In the genomic region with DNA sequence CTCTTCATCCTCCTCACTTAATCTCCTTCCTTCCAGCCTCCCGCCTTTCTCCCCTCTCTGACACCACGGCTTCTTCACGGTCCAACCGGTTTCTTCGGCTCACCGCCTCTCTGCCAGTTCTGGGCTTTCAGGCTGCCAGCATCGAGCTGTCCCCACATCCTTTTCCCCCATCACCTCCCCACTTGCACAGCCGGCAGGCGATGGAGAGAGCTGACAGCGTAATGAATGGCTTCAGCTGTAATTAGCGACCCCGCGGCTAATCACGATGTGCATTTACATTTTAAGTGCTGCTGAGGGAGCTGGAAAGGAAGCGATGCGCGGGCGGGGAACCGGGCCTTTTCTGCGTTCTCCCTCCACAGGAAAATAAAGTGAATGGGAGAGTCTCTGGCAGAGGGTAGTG, we compare ENCODE assay signal across 8 mouse cellular contexts. TPM values are rescaled to one million over a fixed set of nuclear protein-coding genes. Genes with fewer than 3 reads are reported as not detected.
DNase-seq lines count a peak whose midpoint lies in the region; ATAC-seq and TF ChIP-seq lines count a peak whose summit lies in the region.

No protein-coding gene starts in this region.

- no peaks in the 10 kb centered on the region for H3K36me3 ChIP-seq in embryonic facial prominence, embryonic 12.5 days
- H3K36me3 ChIP-seq in hindbrain, postnatal 0 days (ENCODE audit: insufficient read depth, low read length) = no peaks in the 10 kb centered on the region

- H3K4me2 ChIP-seq in embryonic facial prominence, embryonic 12.5 days (replicated peaks) = peak overlapping the region; percentile 27
- H3K4me2 ChIP-seq in hindbrain, postnatal 0 days (ENCODE audit: low read depth, low read length) = peak overlapping the region; percentile 86

- peaks cover 78% of the 10 kb centered on the region for H3K27me3 ChIP-seq in embryonic facial prominence, embryonic 12.5 days
- H3K27me3 ChIP-seq in hindbrain, postnatal 0 days (ENCODE audit: insufficient read depth, low read length) = peaks cover 9% of the 10 kb centered on the region

- peaks cover 28% of the 10 kb centered on the region for H3K4me1 ChIP-seq in embryonic facial prominence, embryonic 12.5 days
- H3K4me1 ChIP-seq in hindbrain, postnatal 0 days (ENCODE audit: insufficient read depth, low read length) = peaks cover 29% of the 10 kb centered on the region

- under 1% methylated on average over 20 of the region's 20 CpGs for whole genome bisulfite sequencing in embryonic facial prominence, embryonic 12.5 days
- 2% methylated on average over 20 of the region's 20 CpGs for WGBS in hindbrain, postnatal 0 days

- ATAC-seq in embryonic facial prominence, embryonic 12.5 days (ENCODE audit: insufficient number of reproducible peaks, insufficient read depth, low FRiP score, low TSS enrichment) = no peak
- ATAC-seq in hindbrain, postnatal 0 days = no peak

- H3K9ac ChIP-seq in embryonic facial prominence, embryonic 12.5 days = no peak overlapping the region
- H3K9ac ChIP-seq in hindbrain, postnatal 0 days (replicated peaks; ENCODE audit: low read length) = peak overlapping the region; percentile 35; the same call in 1 of the 2 replicates

- peak in 1 of 2 experiments; percentile 36 for DNase-seq in layer of hippocampus, adult 2 months (ENCODE audit: low spot score in 2 of 2)
- DNase-seq in layer of hippocampus, adult 11-12 months (ENCODE audit: low spot score) = no peak
- peak; percentile 82 for DNase-seq in hindbrain, postnatal 0 days (ENCODE audit: low spot score)
- peak; percentile 45 for DNase-seq in retina, embryonic 14.5 days (ENCODE audit: low spot score)
- DNase-seq in lung, adult 18-20 months = no peak
- no peak for DNase-seq in testis, postnatal 14 days (ENCODE audit: low spot score)
- DNase-seq in liver = no peak

- H3K4me3 ChIP-seq in layer of hippocampus, adult 2 months = peak overlapping the region; percentile 30
- H3K4me3 ChIP-seq in embryonic facial prominence, embryonic 12.5 days = peak overlapping the region; percentile 13; the same call in 1 of the 2 replicates
- peak overlapping the region; percentile 18 for H3K4me3 ChIP-seq in hindbrain, postnatal 0 days (ENCODE audit: low read length)

- no peaks in the 10 kb centered on the region for H3K9me3 ChIP-seq in embryonic facial prominence, embryonic 12.5 days
- H3K9me3 ChIP-seq in hindbrain, postnatal 0 days (ENCODE audit: low read length) = no peaks in the 10 kb centered on the region

- no peak for TF ChIP-seq CTCF in layer of hippocampus, adult 2 months (conservative IDR thresholded peaks at IDR 0.05)
- no peak for TF ChIP-seq CTCF in hindbrain, postnatal 0 days (IDR thresholded peaks at IDR 0.05; ENCODE audit: low read depth)

- H3K27ac ChIP-seq in layer of hippocampus, adult 2 months = peak overlapping the region; percentile 51; the same call in 1 of the 2 replicates
- no peak overlapping the region for H3K27ac ChIP-seq in embryonic facial prominence, embryonic 12.5 days
- H3K27ac ChIP-seq in hindbrain, postnatal 0 days = peak overlapping the region; percentile 41; the same call in 1 of the 2 replicates

RNA-seq across cellular contexts. Expression of a gene that starts 2.0 kb away (rescaled TPM):
- total RNA-seq in layer of hippocampus, adult 2 months (2021) = 10 to 100 TPM in 1 of 2 experiments, 1 to 10 TPM in 1; 9.5 to 10.2 TPM
- 0.89 and 1.6 TPM in 2 replicates for polyA plus RNA-seq in embryonic facial prominence, embryonic 12.5 days (2016; fragmentation: Nextera tagmentation; extraction: Ambion mirVana)
- total RNA-seq in hindbrain, postnatal 0 days (2014; rRNA removed) = 11.7 and 19.6 TPM in 2 replicates
- polyA plus RNA-seq in hindbrain, postnatal 0 days (2015; fragmentation: Nextera tagmentation; extraction: Ambion mirVana) = 15.2 and 17.0 TPM in 2 replicates

RNA-seq across cellular contexts. Expression of a gene that starts 19.2 kb away (rescaled TPM):
- 100 to 1,000 TPM; 372 to 376 TPM for total RNA-seq in layer of hippocampus, adult 2 months (2021)
- polyA plus RNA-seq in embryonic facial prominence, embryonic 12.5 days (2016; fragmentation: Nextera tagmentation; extraction: Ambion mirVana) = 531 and 547 TPM in 2 replicates
- total RNA-seq in hindbrain, postnatal 0 days (2014; rRNA removed) = 212 and 237 TPM in 2 replicates
- 1,238 and 1,244 TPM in 2 replicates for polyA plus RNA-seq in hindbrain, postnatal 0 days (2015; fragmentation: Nextera tagmentation; extraction: Ambion mirVana)

RNA-seq across cellular contexts. Expression of a gene that starts 34.0 kb away (rescaled TPM):
- 100 to 1,000 TPM; 365 to 385 TPM for total RNA-seq in layer of hippocampus, adult 2 months (2021)
- polyA plus RNA-seq in embryonic facial prominence, embryonic 12.5 days (2016; fragmentation: Nextera tagmentation; extraction: Ambion mirVana) = 15.6 and 16.1 TPM in 2 replicates
- total RNA-seq in hindbrain, postnatal 0 days (2014; rRNA removed) = 366 and 375 TPM in 2 replicates
- 154 and 163 TPM in 2 replicates for polyA plus RNA-seq in hindbrain, postnatal 0 days (2015; fragmentation: Nextera tagmentation; extraction: Ambion mirVana)

RNA-seq across cellular contexts. Expression of a gene that starts 35.5 kb away (rescaled TPM):
- total RNA-seq in layer of hippocampus, adult 2 months (2021) = 10 to 100 TPM; 19.9 to 25.7 TPM
- 23.1 and 24.0 TPM in 2 replicates for polyA plus RNA-seq in embryonic facial prominence, embryonic 12.5 days (2016; fragmentation: Nextera tagmentation; extraction: Ambion mirVana)
- total RNA-seq in hindbrain, postnatal 0 days (2014; rRNA removed) = 14.6 and 21.5 TPM in 2 replicates
- 22.2 and 23.2 TPM in 2 replicates for polyA plus RNA-seq in hindbrain, postnatal 0 days (2015; fragmentation: Nextera tagmentation; extraction: Ambion mirVana)

RNA-seq across cellular contexts. Expression of a gene that starts 50.7 kb away (rescaled TPM):
- total RNA-seq in layer of hippocampus, adult 2 months (2021) = 10 to 100 TPM; 72.5 to 77.6 TPM
- 55.5 and 57.8 TPM in 2 replicates for polyA plus RNA-seq in embryonic facial prominence, embryonic 12.5 days (2016; fragmentation: Nextera tagmentation; extraction: Ambion mirVana)
- total RNA-seq in hindbrain, postnatal 0 days (2014; rRNA removed) = 67.9 and 78.6 TPM in 2 replicates
- polyA plus RNA-seq in hindbrain, postnatal 0 days (2015; fragmentation: Nextera tagmentation; extraction: Ambion mirVana) = 61.5 and 64.6 TPM in 2 replicates

Comparison
In these comparisons a context has a peak if more than half of its experiments do, and no peak if none do; other contexts are left out.
1. DNase-seq: peak in hindbrain, postnatal 0 days (single experiment) and retina, embryonic 14.5 days (single experiment); none in layer of hippocampus, adult 11-12 months (single experiment), lung, adult 18-20 months (0 of 2), testis, postnatal 14 days (single experiment) and liver (single experiment).
2. Peak in every context shown above with its lines, with median percentiles within 50 percentile points of each other: H3K4me3 ChIP-seq.